Mouse (Mus musculus) ZHBTc4 (cell line): ENCODE results near the gene Rbbp8nl.

Source experiments
- DNase-seq: peaks from one replicate; pipeline ENCODE4 v3.0.0-alpha.2; 2011; ENCODE audit warnings: low read depth, low spot score

Gene Rbbp8nl

GRCm38 (mm10) chr2:180288966-180289365 lies 713 bp downstream of the Rbbp8nl start:
- DNase-seq, result peak; percentile 43

GRCm38 (mm10) chr2:180279321-180279720 lies 10.4 kb downstream of the Rbbp8nl start:
- DNase-seq, result no peak

DNA sequence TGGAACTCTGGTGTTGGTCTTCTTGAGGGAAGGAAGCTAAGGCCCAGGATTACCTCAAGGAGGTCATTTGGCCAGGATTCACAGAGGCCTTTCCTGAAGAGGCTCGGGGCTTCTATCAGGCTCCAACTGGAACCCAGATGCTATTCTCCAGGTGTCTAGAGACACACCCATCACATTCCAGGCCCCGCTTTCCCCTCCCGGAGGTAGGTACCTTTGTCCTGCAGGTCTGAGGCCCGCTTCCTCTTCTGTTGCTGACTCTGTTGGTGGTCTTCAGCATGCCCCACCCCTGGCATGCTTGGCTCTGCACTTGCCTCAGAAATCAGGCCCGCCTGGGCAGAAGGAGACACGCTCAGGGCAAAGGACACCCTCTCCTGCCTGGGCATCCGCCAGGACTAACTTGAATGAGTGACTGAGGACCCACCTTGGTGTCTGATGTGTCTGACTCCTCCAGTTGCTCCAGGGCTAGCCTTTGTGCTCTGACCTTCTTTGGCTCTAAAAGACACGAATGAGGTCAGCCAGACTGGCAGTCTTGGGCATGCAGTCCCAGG lies 11.8 kb downstream of the Rbbp8nl start:
- peak; percentile 68 for DNase-seq

DNA sequence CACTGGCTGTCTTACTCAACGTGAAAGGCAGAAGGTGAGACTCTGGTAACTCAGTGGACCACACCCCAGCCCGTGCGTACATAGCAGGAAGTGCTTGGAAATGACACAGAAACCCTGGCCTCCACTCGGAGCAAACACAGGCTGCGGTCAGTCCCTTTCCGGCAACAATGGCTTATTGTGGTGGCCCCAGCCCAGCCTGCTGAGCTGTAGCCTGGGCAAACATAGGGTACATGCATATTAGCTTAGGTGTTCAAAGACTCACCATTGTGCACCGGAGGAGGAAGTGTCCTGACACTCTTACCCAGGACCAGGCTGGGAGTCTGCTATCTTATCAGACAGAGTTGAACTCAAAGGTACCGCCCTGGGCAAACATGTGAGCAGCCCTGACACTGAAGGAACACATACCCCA lies 12.8 kb downstream of the Rbbp8nl start:
- DNase-seq, result peak; percentile 49

GRCm38 (mm10) chr2:180276385-180276784 lies 13.3 kb downstream of the Rbbp8nl start:
- no peak for DNase-seq

GRCm38 (mm10) chr2:180275836-180276235 lies 13.8 kb downstream of the Rbbp8nl start:
- DNase-seq, result peak; percentile 98

DNA sequence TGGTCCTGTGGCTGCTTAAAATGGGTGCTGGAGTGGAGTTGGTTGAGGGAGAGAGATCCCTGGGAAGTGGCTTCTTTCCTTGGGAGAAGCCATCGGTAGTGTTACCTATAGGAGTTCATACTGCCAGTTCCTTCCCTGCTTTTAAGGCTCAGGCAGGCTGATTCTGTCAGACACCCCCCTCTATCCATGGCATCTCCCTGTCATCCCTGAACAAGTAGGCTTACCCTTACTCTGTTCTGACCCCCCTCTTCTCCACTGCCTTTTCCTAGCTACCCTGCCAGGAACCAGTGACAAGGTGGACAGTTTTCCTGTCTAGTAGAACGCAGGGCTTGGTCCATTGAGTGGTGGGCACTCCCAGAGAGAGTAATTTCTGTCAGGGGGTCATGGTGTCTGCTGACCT lies 15.2 kb downstream of the Rbbp8nl start:
- DNase-seq, result no peak

- peak; percentile 99 for DNase-seq
Measured at GRCm38 (mm10) chr2:180273394-180274244, 16.1 kb downstream of the Rbbp8nl start, which contains the start of gene Cables2. Gene Cables2 (minus strand): TSS chr2:180273496.

GRCm38 (mm10) chr2:180272884-180273321 lies 16.8 kb downstream of the Rbbp8nl start:
- no peak for DNase-seq

DNA sequence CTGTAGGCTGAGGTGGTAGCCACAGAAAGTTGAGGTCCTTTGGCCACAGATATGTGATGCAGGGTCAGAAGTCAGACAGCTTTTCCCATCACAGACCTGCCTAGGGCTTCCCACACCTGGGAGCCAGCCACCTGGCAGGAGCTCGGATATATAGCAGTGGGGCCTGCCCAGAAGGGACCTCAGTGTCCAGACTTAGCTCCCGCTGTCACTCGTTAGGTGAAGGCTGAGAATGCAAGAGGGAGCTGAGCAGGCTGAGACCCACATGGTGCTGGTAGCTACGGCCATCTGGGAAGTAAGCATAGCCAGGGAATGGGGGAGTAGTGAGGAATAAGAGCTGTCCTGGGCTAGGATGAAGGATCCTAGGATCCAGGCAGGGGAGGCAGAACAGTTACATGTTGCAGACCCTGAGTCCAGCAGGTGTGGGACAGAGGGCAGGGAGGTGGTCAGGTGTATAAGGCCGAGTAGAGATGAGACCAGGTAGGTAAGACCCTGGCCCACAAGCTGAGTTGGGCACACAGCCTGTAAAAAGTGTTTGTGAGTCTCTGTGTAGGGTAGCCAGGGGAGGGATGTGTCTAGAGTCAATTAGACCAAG lies 17.8 kb downstream of the Rbbp8nl start:
- no peak for DNase-seq

DNA sequence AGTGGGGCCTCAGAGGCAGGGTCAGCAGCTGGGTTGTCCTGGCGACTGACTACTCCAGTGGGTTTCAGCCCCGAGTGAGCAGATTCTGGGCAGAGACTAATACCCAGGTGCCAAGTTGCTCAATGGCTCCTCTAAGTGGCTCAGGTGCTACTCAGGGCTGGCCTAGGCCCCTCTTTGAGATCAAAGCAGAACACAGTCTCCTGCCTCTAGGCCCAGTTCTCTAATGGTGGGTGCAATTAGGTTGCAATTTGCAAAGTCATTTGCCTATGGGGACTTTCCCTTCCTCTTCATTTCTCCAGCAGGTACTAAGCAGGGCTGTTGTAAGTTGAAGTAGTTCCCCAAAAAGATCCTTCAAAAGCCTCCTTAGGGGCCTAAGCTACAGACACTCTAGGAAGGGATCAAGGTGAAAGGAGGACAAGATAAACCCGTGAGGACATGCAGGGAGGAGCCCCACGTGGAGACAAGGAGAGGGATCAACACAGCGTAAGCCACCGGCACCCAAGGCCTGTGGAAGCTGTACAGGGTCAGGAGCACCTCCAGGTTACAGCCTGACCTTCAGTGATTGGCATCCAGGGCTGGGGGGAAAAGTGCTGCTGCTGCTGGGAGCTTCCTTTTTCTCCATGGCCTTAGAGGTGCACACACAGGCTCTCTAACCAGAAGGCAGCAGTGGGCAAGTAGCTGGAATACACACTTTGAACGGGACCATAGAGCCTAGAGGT lies 19.0 kb downstream of the Rbbp8nl start:
- DNase-seq, result no peak

DNA sequence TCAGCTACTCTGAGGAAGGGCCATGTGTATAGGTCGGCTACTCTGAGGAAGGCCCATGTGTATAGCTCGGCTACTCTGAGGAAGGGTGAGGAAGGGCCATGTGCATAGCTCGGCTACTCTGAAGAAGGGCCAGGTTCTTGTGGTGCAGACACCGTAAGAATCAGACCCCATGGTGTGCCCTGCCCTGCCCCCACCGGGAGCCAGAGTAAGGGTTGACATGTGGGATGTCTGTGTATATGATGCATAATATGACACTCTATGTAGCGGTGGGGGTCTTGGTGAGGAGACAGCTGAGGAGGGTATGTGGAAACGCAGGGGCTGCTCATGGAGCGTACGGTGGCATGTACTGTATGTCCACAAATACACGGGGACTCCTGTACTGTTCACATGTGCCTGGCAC lies 20.4 kb downstream of the Rbbp8nl start:
- no peak for DNase-seq

- DNase-seq, result no peak
Measured at GRCm38 (mm10) chr2:180267955-180268354, 21.7 kb downstream of the Rbbp8nl start.

DNA sequence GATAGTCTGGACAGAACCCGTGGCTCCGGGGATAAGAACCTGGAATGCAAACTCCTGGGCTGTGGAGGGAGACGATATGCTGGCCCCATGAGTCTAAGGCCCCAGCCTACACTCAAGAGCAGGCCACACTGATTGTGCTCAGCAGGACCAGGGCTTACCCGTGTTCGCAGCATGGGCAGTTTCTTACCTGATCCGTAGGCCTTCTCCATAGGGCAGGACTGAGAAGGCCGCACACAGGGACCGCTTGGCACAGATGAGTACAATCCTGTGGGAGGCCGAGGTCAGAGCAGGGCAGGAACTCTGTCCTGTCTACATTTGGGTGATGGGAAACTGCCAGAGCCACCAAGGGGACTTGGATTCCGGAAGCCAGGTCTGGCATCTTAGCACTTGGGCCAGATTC lies 26.8 kb downstream of the Rbbp8nl start:
- no peak for DNase-seq

GRCm38 (mm10) chr2:180262441-180262840 lies 27.2 kb downstream of the Rbbp8nl start:
- DNase-seq, result no peak

GRCm38 (mm10) chr2:180261901-180262300 lies 27.8 kb downstream of the Rbbp8nl start:
- no peak for DNase-seq

GRCm38 (mm10) chr2:180260610-180261480 lies 28.8 kb downstream of the Rbbp8nl start:
- peak; percentile 56 for DNase-seq

- DNase-seq, result peak; percentile 55
Measured at GRCm38 (mm10) chr2:180259826-180260609, 29.7 kb downstream of the Rbbp8nl start.

GRCm38 (mm10) chr2:180258951-180259484 lies 30.7 kb downstream of the Rbbp8nl start:
- DNase-seq, result peak; percentile 44
